In the genomic region with DNA sequence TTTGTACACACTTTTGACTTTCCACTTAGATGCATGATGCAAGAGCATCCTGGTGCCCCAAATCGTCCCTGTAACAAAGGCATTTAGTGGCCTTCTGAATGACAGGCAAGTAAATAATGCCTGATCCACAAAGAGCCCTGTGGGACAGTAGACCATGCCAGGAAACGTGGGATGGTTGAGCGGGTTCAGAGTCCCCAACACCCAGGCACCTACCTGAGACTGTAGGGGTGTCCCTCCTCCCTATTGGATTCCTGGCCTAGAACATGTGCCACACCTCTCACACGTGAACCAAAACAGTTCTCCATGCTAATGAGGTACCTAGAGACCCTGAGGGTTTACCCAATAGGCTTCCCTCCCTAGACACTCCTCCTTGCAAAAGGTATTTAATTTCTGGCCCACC, we compare ENCODE assay signal across 29 mouse cellular contexts. TPM values are rescaled to one million over a fixed set of nuclear protein-coding genes. Genes with fewer than 3 reads are reported as not detected.
DNase-seq lines count a peak whose midpoint lies in the region; ATAC-seq and TF ChIP-seq lines count a peak whose summit lies in the region.
"Had no signal": no experiment of that assay in that cellular context is flagged by ENCODE, and none has a peak within 500 bp of the region (broad histone marks: within the 10 kb centered on the region; RNA-seq: fewer than 3 reads in every experiment).

No protein-coding gene starts in this region.

- no peaks in the 10 kb centered on the region for H3K79me2 ChIP-seq in liver, adult 2 months (ENCODE audit: control insufficient read depth, insufficient read depth, low read length)

- intact Hi-C loops in left cerebral cortex, postnatal 10 days (cut with DNase I) = no loop called here

- peaks cover 40% of the 10 kb centered on the region for H3K36me3 ChIP-seq in liver, adult 2 months (ENCODE audit: control insufficient read depth, insufficient read depth, low read length)
- H3K36me3 ChIP-seq in liver, embryonic 13.5 days = peaks cover 94% of the 10 kb centered on the region
- H3K36me3 ChIP-seq in liver, embryonic 15.5 days (replicated peaks) = peaks cover 98% of the 10 kb centered on the region

- H3K4me1 ChIP-seq in liver, adult 2 months (ENCODE audit: control insufficient read depth, insufficient read depth, low read length) = no peaks in the 10 kb centered on the region
- no peaks in the 10 kb centered on the region for H3K4me1 ChIP-seq in liver, embryonic 13.5 days (replicated peaks)
- no peaks in the 10 kb centered on the region for H3K4me1 ChIP-seq in liver, embryonic 15.5 days (replicated peaks)
- H3K4me1 ChIP-seq: embryonic facial prominence, embryonic 15.5 days; heart, embryonic 13.5 days had no signal

- no peaks in the 10 kb centered on the region for H3K27me3 ChIP-seq in liver, adult 2 months (ENCODE audit: control insufficient read depth, insufficient read depth, low read length)
- no peaks in the 10 kb centered on the region for H3K27me3 ChIP-seq in liver, embryonic 13.5 days
- H3K27me3 ChIP-seq in liver, embryonic 15.5 days = no peaks in the 10 kb centered on the region
- H3K27me3 ChIP-seq: embryonic facial prominence, embryonic 15.5 days; heart, embryonic 13.5 days had no signal

- peak; percentile 29 for DNase-seq in liver, adult 2 months (ENCODE audit: extremely low read depth, low read depth, low spot score)
- DNase-seq in liver = no peak
- no peak for DNase-seq in liver, embryonic 13.5 days
- DNase-seq in left cerebral cortex, postnatal 10 days (ENCODE audit: extremely low spot score in 1 of 2, low spot score in 2 of 2) = no peak
- no peak for DNase-seq in natural killer cell, adult 2 months (ENCODE audit: low spot score in 2 of 2)
- DNase-seq: adrenal gland, adult 2 months; adrenal gland, postnatal 14 days; cerebellum, adult 11-12 months; cerebellum, adult 8-10 months; cerebellum, postnatal 10 days; cerebellum, postnatal 36 days; embryo, embryonic 11 days; forebrain, postnatal 0 days; gastrocnemius, adult 2 months; gastrocnemius, postnatal 14 days; heart, adult 18-20 months; heart, postnatal 14 days; heart, postnatal 4 days had no signal

- TF ChIP-seq POLR2A in liver, adult 2 months (IDR thresholded peaks at IDR 0.05; ENCODE audit: extremely low read depth, insufficient read depth, low read length) = no peak

- no peak for TF ChIP-seq CTCF in liver, adult 2 months (IDR thresholded peaks at IDR 0.05; ENCODE audit: low read depth, low read length)

- no peak overlapping the region for H3K4me3 ChIP-seq in liver, adult 2 months (ENCODE audit: insufficient read depth, low read depth, low read length)
- no peak overlapping the region for H3K4me3 ChIP-seq in liver, embryonic 13.5 days (replicated peaks)
- H3K4me3 ChIP-seq in liver, embryonic 15.5 days (replicated peaks) = no peak overlapping the region
- H3K4me3 ChIP-seq: embryonic facial prominence, embryonic 15.5 days; gastrocnemius, adult 2 months; heart, embryonic 13.5 days had no signal

- H3K9me3 ChIP-seq in liver, embryonic 13.5 days (replicated peaks) = no peaks in the 10 kb centered on the region
- no peaks in the 10 kb centered on the region for H3K9me3 ChIP-seq in liver, embryonic 15.5 days (replicated peaks)
- H3K9me3 ChIP-seq: embryonic facial prominence, embryonic 15.5 days; heart, embryonic 13.5 days had no signal

- 49% methylated on average over 4 of the region's 4 CpGs for WGBS in liver, adult 2 months
- WGBS in liver, embryonic 13.5 days (ENCODE audit: insufficient replicate concordance) = 78% methylated on average over 4 of the region's 4 CpGs
- 81% methylated on average over 4 of the region's 4 CpGs for WGBS in liver, embryonic 15.5 days (ENCODE audit: insufficient replicate concordance)

- ATAC-seq in liver, embryonic 13.5 days (ENCODE audit: low read depth) = 0 out of 2 replicates have a peak, but pooled peaks have one; percentile 41
- peak; percentile 58 for ATAC-seq in liver, embryonic 15.5 days (ENCODE audit: insufficient read depth)
- ATAC-seq: CD4-positive, CD25-positive, alpha-beta regulatory T cell, adult 4 months; forebrain, embryonic 14.5 days; forebrain, postnatal 0 days; hindbrain, postnatal 0 days had no signal

- H3K9ac ChIP-seq in liver, adult 2 months (ENCODE audit: low read depth, low read length) = no peak overlapping the region
- H3K9ac ChIP-seq in liver, embryonic 13.5 days = no peak overlapping the region
- H3K9ac ChIP-seq in liver, embryonic 15.5 days = no peak overlapping the region
- H3K9ac ChIP-seq: embryonic facial prominence, embryonic 15.5 days; forebrain, postnatal 0 days; heart, embryonic 13.5 days; hindbrain, embryonic 14.5 days had no signal

- H3K27ac ChIP-seq in liver, adult 2 months (replicated peaks; ENCODE audit: insufficient read depth, low read depth, low read length) = no peak overlapping the region
- no peak overlapping the region for H3K27ac ChIP-seq in liver, embryonic 13.5 days
- H3K27ac ChIP-seq in liver, embryonic 15.5 days (replicated peaks) = no peak overlapping the region
- H3K27ac ChIP-seq: embryonic facial prominence, embryonic 15.5 days; gastrocnemius, adult 2 months; heart, embryonic 13.5 days; hindbrain, embryonic 14.5 days; hindbrain, postnatal 0 days had no signal

- no peak overlapping the region for H3K4me2 ChIP-seq in liver, embryonic 13.5 days
- no peak overlapping the region for H3K4me2 ChIP-seq in liver, embryonic 15.5 days
- H3K4me2 ChIP-seq: embryonic facial prominence, embryonic 15.5 days; heart, embryonic 13.5 days; hindbrain, embryonic 14.5 days had no signal

RNA-seq across cellular contexts. Expression of a gene that starts 27.3 kb away (rescaled TPM):
- 83.4 and 96.9 TPM in 2 replicates for total RNA-seq in liver, adult 2 months (2014; rRNA removed)
- polyA plus RNA-seq in liver, adult 2 months (2012; rRNA removed) = 43.9 and 50.2 TPM in 2 replicates
- polyA plus RNA-seq in liver, embryonic 13.5 days (2015; fragmentation: Nextera tagmentation; extraction: Ambion mirVana) = 44.6 and 49.3 TPM in 2 replicates
- 33.1 and 42.0 TPM in 2 replicates for polyA plus RNA-seq in liver, embryonic 15.5 days (2015; fragmentation: Nextera tagmentation; extraction: Ambion mirVana)
- total RNA-seq in left cerebral cortex, postnatal 10 days (2021) = 10 to 100 TPM; 23.5 to 28.2 TPM

RNA-seq across cellular contexts. Expression of a gene that starts 41.1 kb away (rescaled TPM):
- total RNA-seq in liver, adult 2 months (2014; rRNA removed) = 9.9 and 10.9 TPM in 2 replicates
- polyA plus RNA-seq in liver, adult 2 months (2012; rRNA removed) = 2.4 and 2.9 TPM in 2 replicates
- polyA plus RNA-seq in liver, embryonic 13.5 days (2015; fragmentation: Nextera tagmentation; extraction: Ambion mirVana) = 35.9 and 45.0 TPM in 2 replicates
- 44.1 and 45.7 TPM in 2 replicates for polyA plus RNA-seq in liver, embryonic 15.5 days (2015; fragmentation: Nextera tagmentation; extraction: Ambion mirVana)
- 10 to 100 TPM; 12.8 to 13.4 TPM for total RNA-seq in left cerebral cortex, postnatal 10 days (2021)

RNA-seq across cellular contexts. Expression of a gene that starts 58.5 kb away (rescaled TPM):
- not detected in 2 replicates for total RNA-seq in liver, adult 2 months (2014; rRNA removed)
- polyA plus RNA-seq in liver, adult 2 months (2012; rRNA removed) = not detected in 2 replicates
- 0.37 and 0.56 TPM in 2 replicates for polyA plus RNA-seq in liver, embryonic 13.5 days (2015; fragmentation: Nextera tagmentation; extraction: Ambion mirVana)
- 0.52 and 0.54 TPM in 2 replicates for polyA plus RNA-seq in liver, embryonic 15.5 days (2015; fragmentation: Nextera tagmentation; extraction: Ambion mirVana)
- total RNA-seq in left cerebral cortex, postnatal 10 days (2021) = under 1 TPM in 1 of 2 experiments, not detected in 1; 0.28 TPM
- total RNA-seq: adrenal gland, adult 2 months; adrenal gland, postnatal 14 days; forebrain, postnatal 0 days; heart, adult 18-20 months; hindbrain, postnatal 0 days; MEL had no signal
- polyA plus RNA-seq: adrenal gland, adult 2 months; CD4-positive, CD25-positive, alpha-beta regulatory T cell, adult 4 months; forebrain, embryonic 11.5 days; forebrain, embryonic 14.5 days; forebrain, postnatal 0 days; heart, embryonic 16.5 days; hindbrain, embryonic 11.5 days; hindbrain, embryonic 14.5 days; hindbrain, postnatal 0 days had no signal
